Mouse (Mus musculus) intestine, postnatal 0 days (tissue): ENCODE data around the gene Kcnh1. TPM values are rescaled to one million over a fixed set of nuclear protein-coding genes. Genes with fewer than 3 reads are reported as not detected.
A peak's percentile ranks its signal among the peaks of the same experiment; 100 is the strongest.

Source experiments
- ATAC-seq: fragments of 200-750 bp; cut with Nextera tagmentation; 2 replicates; pipeline ENCODE4 v1.8.0; 2017; ENCODE audit warnings: mild to moderate bottlenecking, moderate TSS enrichment, moderate library complexity
- H3K27ac ChIP-seq: fragments of 300-500 bp; sonication (generic); 2 replicates; pipeline ENCODE4 v1.5.1; 2014; ENCODE audit warnings: mild to moderate bottlenecking, low read depth, low read length, moderate library complexity
- H3K27me3 ChIP-seq: fragments of 300-500 bp; sonication (generic); replicated peaks from 2 replicates; pipeline ENCODE4 v1.6.1; 2014; ENCODE audit warnings: low read length, mixed read lengths; ENCODE audit not compliant: control insufficient read depth, insufficient read depth
- H3K36me3 ChIP-seq: fragments of 300-500 bp; sonication (generic); 2 replicates; pipeline ENCODE4 v1.6.1; 2014; ENCODE audit warnings: mild to moderate bottlenecking, moderate library complexity; ENCODE audit not compliant: control insufficient read depth, insufficient read depth
- H3K4me1 ChIP-seq: fragments of 300-500 bp; sonication (generic); replicated peaks from 2 replicates; pipeline ENCODE4 v1.6.1; 2014; ENCODE audit warnings: antibody characterized with exemption, low read length, mixed read lengths; ENCODE audit not compliant: control insufficient read depth, insufficient read depth
- H3K4me2 ChIP-seq: fragments of 300-500 bp; sonication (generic); replicated peaks from 2 replicates; pipeline ENCODE4 v1.6.1; 2014; ENCODE audit warnings: low read depth, mild to moderate bottlenecking, moderate library complexity
- H3K4me3 ChIP-seq: fragments of 300-500 bp; sonication (generic); 2 replicates; pipeline ENCODE4 v1.5.1; 2014; ENCODE audit warnings: low read depth, low read length
- H3K9ac ChIP-seq: fragments of 300-500 bp; sonication (generic); 2 replicates; pipeline ENCODE4 v1.6.1; 2014; ENCODE audit warnings: mild to moderate bottlenecking, low read depth, low read length
- H3K9me3 ChIP-seq: fragments of 300-500 bp; sonication (generic); 2 replicates; pipeline ENCODE4 v1.6.1; 2016; ENCODE audit warnings: mixed run types; ENCODE audit not compliant: control insufficient read depth
- CTCF ChIP-seq: sonication (generic); IDR thresholded peaks from 2 replicates; pipeline ENCODE4 v1.5.1; 2016; ENCODE audit warnings: low read depth, mild to moderate bottlenecking, control low read depth, antibody characterized with exemption, moderate library complexity
- WGBS: fragments of 180-500 bp; shearing (Covaris S2); extraction: QIAGEN DNeasy Blood & Tissue Kit; methylation state at CpG from one replicate; pipeline ENCODE4 v1.1.7; 2014; 5-methylcytosine and 5-hydroxymethylcytosine counted together
- polyA plus RNA-seq: library from polyadenylated mRNA; unstranded; fragments of >200 nt; fragmentation: Nextera tagmentation; extraction: Ambion mirVana; gene quantifications from 2 replicates; pipeline ENCODE4 v1.2.1, GENCODE M21; 2015

Kcnh1 gene
- polyA plus RNA-seq, 1 experiment from 2014 or later, result 0.69 TPM

DNA sequence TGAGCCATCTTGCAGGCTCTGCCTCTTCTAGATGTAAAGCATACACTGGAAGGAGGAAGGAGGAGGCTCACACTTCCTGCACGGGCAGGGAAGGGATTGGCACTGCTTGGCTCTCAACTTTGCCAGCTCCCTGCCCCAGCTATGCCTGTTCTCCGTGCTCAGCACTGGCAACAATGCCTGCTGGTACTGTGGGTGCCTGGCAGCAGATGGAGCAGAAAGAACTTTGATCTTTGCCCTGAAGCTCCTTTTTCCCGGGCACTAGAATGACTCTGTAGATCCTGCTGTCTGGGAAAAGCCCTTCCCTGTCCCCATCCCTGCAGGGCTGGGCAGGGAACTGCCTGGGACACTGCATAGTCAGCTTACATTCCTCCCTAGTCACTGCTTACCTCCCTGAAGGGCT lies 225.2 kb downstream of the Kcnh1 start:
- H3K9me3 ChIP-seq, result no peaks in the 10 kb centered on the region
- H3K9ac ChIP-seq, result no peak overlapping the region
- TF ChIP-seq CTCF, result no peak
- no peak overlapping the region for H3K27ac ChIP-seq
- no peak overlapping the region for H3K4me2 ChIP-seq
- ATAC-seq, result peak; percentile 80
- H3K36me3 ChIP-seq, result no peaks in the 10 kb centered on the region
- 46% methylated on average over 3 of the region's 3 CpGs for WGBS
- H3K27me3 ChIP-seq, result no peaks in the 10 kb centered on the region
- 0 out of 2 replicates have a peak, but pooled peaks cover 6% of the 10 kb centered on the region for H3K4me1 ChIP-seq
- no peak overlapping the region for H3K4me3 ChIP-seq

- WGBS, result 77% methylated on average over 9 of the region's 9 CpGs
- no peak for TF ChIP-seq CTCF
- Histone ChIP-seq H3K9me3 (no peaks in the 10 kb centered on the region), H3K36me3 (no peaks in the 10 kb centered on the region), H3K27ac (no peak overlapping the region), H3K4me1 (0 out of 2 replicates have a peak, but pooled peaks cover 6% of the 10 kb centered on the region), H3K9ac (no peak overlapping the region), H3K27me3 (no peaks in the 10 kb centered on the region), H3K4me3 (no peak overlapping the region), H3K4me2 (no peak overlapping the region)
- no peak for ATAC-seq
These were observed 225.8 kb downstream of the Kcnh1 start for GRCm38 (mm10) chr1:192416241-192416821.

DNA sequence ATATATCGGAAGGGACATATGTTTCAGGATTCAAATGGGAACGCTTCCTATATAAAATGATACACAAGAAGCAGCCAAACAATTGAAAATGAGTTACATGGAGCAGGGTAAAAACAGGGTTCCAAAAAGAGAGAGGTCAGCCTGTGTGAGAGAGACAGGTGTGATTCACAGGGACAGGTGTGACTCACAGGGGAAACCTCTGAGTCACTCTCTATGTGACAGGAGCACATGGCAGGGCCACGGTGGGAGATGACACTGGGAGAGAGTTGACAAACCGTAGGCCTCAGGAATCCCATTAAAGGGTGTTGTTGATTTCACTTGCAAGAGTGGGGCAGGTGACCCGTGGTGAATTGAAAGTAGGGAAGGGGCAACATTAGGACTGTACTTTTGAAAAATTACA lies 228.6 kb downstream of the Kcnh1 start:
- TF ChIP-seq CTCF, result no peak
- no peak overlapping the region for H3K4me2 ChIP-seq
- no peaks in the 10 kb centered on the region for H3K36me3 ChIP-seq
- no peaks in the 10 kb centered on the region for H3K9me3 ChIP-seq
- no peak overlapping the region for H3K9ac ChIP-seq
- no peaks in the 10 kb centered on the region for H3K27me3 ChIP-seq
- H3K4me3 ChIP-seq, result no peak overlapping the region
- WGBS, result 75% methylated on average over 5 of the region's 5 CpGs
- no peak overlapping the region for H3K27ac ChIP-seq
- H3K4me1 ChIP-seq, result 0 out of 2 replicates have a peak, but pooled peaks cover 6% of the 10 kb centered on the region
- no peak for ATAC-seq

DNA sequence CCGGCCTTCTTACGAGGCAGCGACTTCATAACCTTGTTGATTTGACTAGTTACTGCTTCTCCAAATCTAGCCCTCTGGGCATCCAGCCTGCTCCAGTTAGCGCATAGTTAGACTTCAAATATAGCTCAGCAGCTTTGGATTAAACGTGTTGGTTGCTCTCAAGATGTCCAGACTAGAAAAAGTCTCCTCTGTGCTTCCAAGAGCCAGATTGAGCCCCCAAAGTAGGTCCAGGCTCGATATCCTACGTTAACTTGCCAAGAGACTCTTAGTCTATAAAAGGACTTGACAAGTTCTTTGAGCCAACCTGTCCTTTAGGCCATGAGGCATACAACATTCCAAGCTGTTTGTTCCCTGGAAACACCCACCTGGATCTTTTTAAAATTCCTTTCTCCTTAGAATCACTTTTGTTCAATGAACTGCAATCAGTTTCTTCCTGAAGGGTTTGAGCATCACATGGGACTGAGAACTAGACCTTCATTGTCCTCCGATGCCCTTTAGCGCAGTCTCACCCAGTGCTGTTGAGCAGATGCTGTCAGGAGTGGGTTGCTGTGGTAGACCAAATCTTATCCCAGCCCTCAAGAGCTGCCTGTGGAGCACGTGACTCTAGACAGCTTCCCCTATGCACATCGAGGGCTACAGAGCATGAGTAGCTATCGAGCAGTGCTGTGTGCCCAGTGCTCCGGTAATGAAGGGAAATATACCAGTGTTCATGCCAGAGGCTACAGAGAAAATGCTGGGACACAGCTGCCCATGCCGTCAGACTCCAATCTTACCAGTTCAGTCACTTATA lies 231.0 kb downstream of the Kcnh1 start:
- Histone ChIP-seq H3K4me2 (no peak overlapping the region), H3K36me3 (no peaks in the 10 kb centered on the region), H3K4me1 (no peaks in the 10 kb centered on the region), H3K9ac (no peak overlapping the region), H3K27me3 (no peaks in the 10 kb centered on the region), H3K9me3 (no peaks in the 10 kb centered on the region), H3K27ac (no peak overlapping the region), H3K4me3 (no peak overlapping the region)
- WGBS, result 90% methylated on average over 14 of the region's 14 CpGs
- no peak for TF ChIP-seq CTCF
- ATAC-seq, result no peak

- H3K27ac ChIP-seq, result no peak overlapping the region
- no peaks in the 10 kb centered on the region for H3K4me1 ChIP-seq
- no peak for TF ChIP-seq CTCF
- H3K27me3 ChIP-seq, result no peaks in the 10 kb centered on the region
- no peaks in the 10 kb centered on the region for H3K36me3 ChIP-seq
- H3K9ac ChIP-seq, result no peak overlapping the region
- no peaks in the 10 kb centered on the region for H3K9me3 ChIP-seq
- WGBS, result 91% methylated on average over 2 of the region's 2 CpGs
- ATAC-seq, result no peak
- H3K4me2 ChIP-seq, result no peak overlapping the region
- no peak overlapping the region for H3K4me3 ChIP-seq
These were observed 240.8 kb downstream of the Kcnh1 start for GRCm38 (mm10) chr1:192431423-192431822.

GRCm38 (mm10) chr1:192435503-192435902 lies 244.9 kb downstream of the Kcnh1 start:
- Histone ChIP-seq H3K4me2 (no peak overlapping the region), H3K9ac (no peak overlapping the region), H3K27ac (no peak overlapping the region), H3K36me3 (no peaks in the 10 kb centered on the region), H3K4me3 (no peak overlapping the region), H3K27me3 (no peaks in the 10 kb centered on the region), H3K9me3 (no peaks in the 10 kb centered on the region), H3K4me1 (no peaks in the 10 kb centered on the region)
- 91% methylated on average over 2 of the region's 2 CpGs for WGBS
- TF ChIP-seq CTCF, result no peak
- no peak for ATAC-seq
